Mouse (Mus musculus): ENCODE results near the gene Ccdc106. TPM values are rescaled to one million over a fixed set of nuclear protein-coding genes. Genes with fewer than 3 reads are reported as not detected.
"Not testable (repeated sequence)": the region's sequence is repeated elsewhere in the genome, so short reads cannot be mapped to it uniquely, and the experiment has no call there.

Gene Ccdc106
- total RNA-seq, 2 experiments from 2014 or later = 57.8 to 61.1 TPM

DNA sequence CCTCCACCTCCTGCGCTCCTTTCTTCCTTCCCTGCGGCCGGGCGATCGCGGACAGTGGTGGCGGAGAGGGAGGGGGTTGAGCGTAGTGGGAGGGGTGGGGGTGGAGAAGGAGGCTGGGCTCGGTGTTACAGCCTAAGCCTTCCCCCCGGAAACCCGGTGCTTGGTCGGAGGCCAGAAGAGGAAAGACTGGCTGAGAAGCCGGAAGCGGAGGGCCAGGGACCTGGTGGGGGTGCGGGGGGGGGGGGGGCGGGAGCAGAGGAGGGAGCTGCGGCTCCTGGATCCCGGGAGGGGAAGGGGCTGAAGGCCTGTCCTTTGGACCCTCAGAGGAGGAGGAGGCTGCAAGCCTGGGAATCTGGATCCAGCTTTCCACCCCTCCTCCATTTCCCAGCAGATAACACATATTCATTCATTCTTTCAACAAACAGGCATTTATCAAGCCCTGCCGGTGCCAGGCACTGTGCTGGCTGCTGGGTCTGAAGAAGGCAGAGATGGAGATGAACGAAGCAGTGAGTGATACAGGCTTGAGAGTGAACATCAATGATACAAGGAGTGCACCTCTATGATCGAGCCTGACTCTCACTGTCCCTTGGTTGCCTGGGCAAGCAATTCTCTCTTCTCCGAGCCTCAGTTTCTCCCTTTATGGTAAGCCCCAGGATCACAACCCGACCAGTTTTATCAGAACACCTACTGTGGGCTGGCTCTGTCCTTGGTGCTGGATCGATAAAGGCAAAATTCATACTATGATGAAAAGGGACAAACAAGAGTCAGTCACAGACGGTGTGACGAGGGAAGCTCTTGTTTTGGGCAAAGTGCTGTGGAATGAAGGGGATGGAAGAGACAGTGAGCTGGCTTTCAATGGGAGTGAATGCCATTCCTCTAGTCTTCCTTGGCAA lies 24.1 kb upstream of the Ccdc106 start, which contains the start of gene Zfp579:
Gene Zfp579, minus strand, starts transcription at position 156 of the 893 bp plus-strand sequence.
- Histone ChIP-seq H3K4me3 (peak within 1 kb of the TSS; percentile 79), H3K27ac (peak within 1 kb of the TSS; percentile 94)
- TF ChIP-seq CTCF (conservative IDR thresholded peaks at IDR 0.05) = no peak
- peak; percentile 92 to 98 for DNase-seq (ENCODE audit: low spot score in 2 of 2)

DNA sequence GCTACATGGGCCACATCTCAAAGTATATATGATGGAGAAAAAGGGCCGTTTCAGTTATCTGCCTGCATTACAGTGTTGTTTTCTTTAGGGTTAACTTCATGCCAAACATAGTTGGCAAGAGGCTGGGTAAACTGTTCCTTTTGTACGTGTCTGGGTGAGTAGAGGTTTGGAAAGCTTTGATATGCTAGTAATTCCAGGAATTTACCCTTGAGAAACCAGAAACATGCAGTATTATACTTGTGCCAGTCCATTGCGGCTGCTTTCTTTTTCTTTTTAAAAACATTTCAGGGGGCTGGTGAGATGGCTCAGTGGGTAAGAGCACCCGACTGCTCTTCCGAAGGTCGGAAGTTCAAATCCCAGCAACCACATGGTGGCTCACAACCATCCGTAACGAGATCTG lies 23.4 kb upstream of the Ccdc106 start:
- no peak for DNase-seq (ENCODE audit: low spot score in 2 of 2)
- peak overlapping the region; percentile 94 for H3K27ac ChIP-seq
- H3K4me3 ChIP-seq = peak overlapping the region; percentile 79
- TF ChIP-seq CTCF (conservative IDR thresholded peaks at IDR 0.05) = no peak; the same call in 1 of the 2 replicates

- H3K27ac ChIP-seq = no peak overlapping the region
Measured at GRCm38 (mm10) chr7:4999876-5000275, 20.5 kb upstream of the Ccdc106 start.

GRCm38 (mm10) chr7:5002876-5003275 lies 17.5 kb upstream of the Ccdc106 start:
- H3K4me3 ChIP-seq; DNase-seq (ENCODE audit: low spot score in 2 of 2); H3K27ac ChIP-seq: not testable (repeated sequence)

More at GRCm38 (mm10) chr7:4999876-5000275, 20.5 kb upstream of the Ccdc106 start:
- no peak for DNase-seq (ENCODE audit: low spot score in 2 of 2)
- no peak overlapping the region for H3K4me3 ChIP-seq
- peak; percentile 75 for TF ChIP-seq CTCF (conservative IDR thresholded peaks at IDR 0.05)

- 0 out of 2 replicates have a peak, but pooled peaks have one; percentile 4 for TF ChIP-seq CTCF (conservative IDR thresholded peaks at IDR 0.05)
- DNase-seq (ENCODE audit: low spot score in 2 of 2) = no peak
- Histone ChIP-seq H3K27ac (no peak overlapping the region), H3K4me3 (no peak overlapping the region)
Measured at GRCm38 (mm10) chr7:5008229-5008628, 12.1 kb upstream of the Ccdc106 start.

DNA sequence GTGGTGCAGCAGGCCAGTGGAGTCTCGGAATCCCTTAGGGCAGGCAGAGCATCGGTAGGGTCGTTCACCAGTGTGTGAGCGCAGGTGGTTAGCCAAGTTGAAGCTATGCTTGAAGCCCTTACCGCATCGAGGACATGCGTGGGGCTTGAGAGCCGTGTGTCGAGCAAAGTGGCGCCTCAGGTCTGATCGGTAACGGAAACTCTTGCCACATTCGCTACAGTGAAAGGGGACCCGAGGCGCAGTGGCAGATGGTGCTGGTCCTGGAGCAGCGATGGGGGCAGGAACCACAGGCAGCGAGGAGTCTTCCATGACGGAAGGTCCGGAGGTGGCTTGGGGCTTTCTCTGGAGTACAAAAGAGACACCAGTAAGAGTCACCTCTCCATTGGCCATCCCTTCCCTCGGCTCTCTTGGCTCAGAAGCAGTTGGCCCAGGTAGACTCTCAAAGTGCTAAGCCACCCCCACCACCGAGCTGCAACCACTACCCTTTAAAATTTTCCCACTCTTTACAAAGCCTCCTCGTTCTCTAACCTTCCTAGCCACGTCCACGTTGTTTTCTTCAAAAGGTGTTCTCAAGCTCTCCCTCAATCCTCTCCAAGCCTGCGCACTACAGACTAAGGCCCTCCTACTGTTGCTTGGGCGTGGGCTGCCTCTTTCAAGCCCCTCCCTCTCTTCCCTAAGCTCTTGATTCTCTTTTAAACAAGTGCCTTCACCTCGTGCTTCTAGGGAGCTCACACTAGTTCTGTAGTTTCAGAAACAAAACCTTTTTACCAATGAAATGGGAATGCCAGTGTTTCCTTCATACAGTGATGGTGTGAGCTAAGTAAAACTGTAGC lies 7.5 kb upstream of the Ccdc106 start:
- no peak for TF ChIP-seq CTCF (conservative IDR thresholded peaks at IDR 0.05)
- Histone ChIP-seq H3K27ac (no peak overlapping the region), H3K4me3 (no peak overlapping the region)
- DNase-seq (ENCODE audit: low spot score in 2 of 2) = no peak

GRCm38 (mm10) chr7:5014251-5015117 lies 5.9 kb upstream of the Ccdc106 start, which contains the start of the genes Zfp524 and Fiz1:
TSS of gene Zfp524 (plus strand) at chr7:5014415.
TSS of gene Fiz1 (minus strand) at chr7:5014697.
- TF ChIP-seq CTCF (conservative IDR thresholded peaks at IDR 0.05) = no peak
- peak within 1 kb of the TSS; percentile 91 for H3K4me3 ChIP-seq
- DNase-seq (ENCODE audit: low spot score in 2 of 2) = peak; percentile 96 to 97
- peak within 1 kb of the TSS; percentile 97 for H3K27ac ChIP-seq

DNA sequence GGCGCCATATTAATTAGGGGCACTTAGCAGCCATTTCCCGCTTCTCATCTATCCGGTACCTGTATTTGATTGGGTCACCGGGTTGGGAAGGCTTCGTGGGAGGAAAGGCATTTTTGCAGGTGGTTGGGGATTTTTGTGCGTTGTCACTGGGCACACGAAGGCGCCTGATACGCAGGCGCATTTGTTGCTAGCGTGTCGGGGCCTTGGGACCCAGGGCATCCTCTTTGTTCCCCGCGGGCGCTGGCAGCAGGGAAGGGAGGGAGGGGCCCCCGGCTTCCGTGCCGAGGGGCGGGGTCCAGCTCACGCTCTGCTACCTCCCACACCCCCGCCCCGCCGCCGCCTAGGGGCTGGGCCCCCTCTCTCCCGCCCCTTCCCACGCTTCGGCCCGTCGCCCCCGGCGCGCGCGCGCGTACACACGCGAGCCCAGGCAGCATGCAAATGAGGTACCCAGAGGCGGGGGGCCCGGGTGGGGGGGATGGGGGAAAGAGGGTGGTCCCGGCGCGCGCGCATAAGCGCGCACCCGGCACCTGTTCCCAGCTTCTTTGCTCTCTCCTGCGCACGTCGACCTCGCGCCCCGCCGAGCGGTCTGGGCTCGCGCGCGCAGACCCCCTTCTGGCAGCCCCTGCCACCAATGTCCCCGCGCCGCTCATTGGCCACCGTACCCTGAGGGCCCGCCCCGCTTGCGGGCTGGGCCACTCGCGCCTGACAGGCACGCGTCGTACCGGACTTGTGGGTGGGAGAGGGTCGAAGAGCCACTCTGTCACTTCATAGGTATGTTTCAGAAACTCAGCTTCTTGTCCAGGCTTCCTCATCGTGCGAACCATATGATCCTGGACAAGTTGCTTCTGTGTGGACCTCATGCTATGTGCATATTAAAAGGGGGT lies 5.0 kb upstream of the Ccdc106 start, which contains the start of gene Gm44973:
Gene Gm44973, plus strand, starts transcription at position 379 of the 884 bp plus-strand sequence.
- TF ChIP-seq CTCF (conservative IDR thresholded peaks at IDR 0.05) = no peak; the same call in 1 of the 2 replicates
- Histone ChIP-seq H3K4me3 (peak within 1 kb of the TSS; percentile 91), H3K27ac (peak within 1 kb of the TSS; percentile 97)
- peak; percentile 91 to 92 for DNase-seq (ENCODE audit: low spot score in 2 of 2)

DNA sequence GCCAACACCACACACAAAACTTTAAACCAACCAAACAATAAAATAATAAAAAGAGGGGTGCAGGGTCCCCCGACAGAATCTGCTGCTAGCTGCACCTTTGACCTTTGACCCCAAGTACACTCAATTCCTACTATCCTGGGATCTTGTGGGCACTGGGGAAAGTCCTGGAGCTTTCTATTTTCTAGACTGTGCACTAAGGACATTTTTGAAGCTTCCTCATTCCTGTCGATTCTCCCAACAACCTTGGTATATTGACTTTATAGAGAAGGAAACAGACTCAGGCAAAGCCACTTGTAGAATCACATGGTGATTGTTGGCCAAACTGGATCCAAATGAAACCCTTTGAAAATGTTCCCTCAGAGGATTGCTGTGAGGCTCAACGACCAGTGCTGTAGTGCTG lies 4.3 kb upstream of the Ccdc106 start:
- peak overlapping the region; percentile 91 for H3K4me3 ChIP-seq
- DNase-seq (ENCODE audit: low spot score in 2 of 2) = no peak
- TF ChIP-seq CTCF (conservative IDR thresholded peaks at IDR 0.05) = no peak
- peak overlapping the region; percentile 97 for H3K27ac ChIP-seq

DNA sequence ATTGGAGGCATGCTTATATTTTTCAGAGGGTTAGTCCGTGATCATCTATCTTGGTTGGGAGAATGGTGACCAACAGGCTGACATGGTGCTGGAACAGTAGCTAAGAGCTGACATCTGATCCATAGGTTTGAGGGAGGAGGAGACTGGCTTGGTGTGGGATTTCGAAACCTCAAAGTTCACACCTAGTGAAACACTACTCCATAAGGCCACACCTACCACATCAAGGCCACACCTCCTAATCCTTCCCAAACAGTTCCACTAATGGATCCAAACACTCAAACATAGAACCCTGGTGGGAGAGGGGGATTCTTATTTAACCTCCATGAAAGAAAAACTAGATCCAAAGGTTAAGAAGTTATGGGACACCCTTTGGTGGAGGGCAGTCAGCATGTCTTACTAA lies 3.4 kb upstream of the Ccdc106 start:
- no peak overlapping the region for H3K27ac ChIP-seq
- TF ChIP-seq CTCF (conservative IDR thresholded peaks at IDR 0.05) = no peak
- no peak overlapping the region for H3K4me3 ChIP-seq
- DNase-seq (ENCODE audit: low spot score in 2 of 2) = no peak

DNA sequence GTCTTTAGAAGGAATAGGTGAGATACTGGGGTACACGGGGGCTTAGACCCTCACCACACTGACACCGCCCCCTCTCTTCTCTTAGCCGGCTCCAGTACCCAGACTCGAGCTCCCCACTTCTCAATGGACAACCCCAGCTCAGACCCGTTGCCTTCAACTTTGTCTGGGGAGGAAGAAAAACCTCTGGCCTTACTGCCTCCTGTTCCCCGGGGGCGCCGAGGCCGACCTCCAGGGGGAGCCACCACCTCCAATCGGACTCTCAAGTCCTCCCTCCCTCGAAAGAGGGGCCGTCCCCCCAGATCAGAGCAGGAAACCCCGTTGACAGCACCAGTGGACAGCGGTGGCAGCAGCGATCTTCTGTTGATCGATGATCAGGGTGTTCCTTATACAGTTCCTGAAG lies 3.0 kb upstream of the Ccdc106 start:
- TF ChIP-seq CTCF (conservative IDR thresholded peaks at IDR 0.05) = peak; percentile 59
- H3K27ac ChIP-seq = no peak overlapping the region
- H3K4me3 ChIP-seq = no peak overlapping the region
- DNase-seq (ENCODE audit: low spot score in 2 of 2) = no peak

All from layer of hippocampus, adult 2 months (tissue).